Mouse (Mus musculus): ENCODE data around the gene Sbf2. TPM values are rescaled to one million over a fixed set of nuclear protein-coding genes. Genes with fewer than 3 reads are reported as not detected.

Sbf2 gene
- polyA plus RNA-seq (2014; fragmentation: Nextera tagmentation; extraction: Ambion mirVana): 61.8 and 66.7 TPM in 2 replicates

DNA sequence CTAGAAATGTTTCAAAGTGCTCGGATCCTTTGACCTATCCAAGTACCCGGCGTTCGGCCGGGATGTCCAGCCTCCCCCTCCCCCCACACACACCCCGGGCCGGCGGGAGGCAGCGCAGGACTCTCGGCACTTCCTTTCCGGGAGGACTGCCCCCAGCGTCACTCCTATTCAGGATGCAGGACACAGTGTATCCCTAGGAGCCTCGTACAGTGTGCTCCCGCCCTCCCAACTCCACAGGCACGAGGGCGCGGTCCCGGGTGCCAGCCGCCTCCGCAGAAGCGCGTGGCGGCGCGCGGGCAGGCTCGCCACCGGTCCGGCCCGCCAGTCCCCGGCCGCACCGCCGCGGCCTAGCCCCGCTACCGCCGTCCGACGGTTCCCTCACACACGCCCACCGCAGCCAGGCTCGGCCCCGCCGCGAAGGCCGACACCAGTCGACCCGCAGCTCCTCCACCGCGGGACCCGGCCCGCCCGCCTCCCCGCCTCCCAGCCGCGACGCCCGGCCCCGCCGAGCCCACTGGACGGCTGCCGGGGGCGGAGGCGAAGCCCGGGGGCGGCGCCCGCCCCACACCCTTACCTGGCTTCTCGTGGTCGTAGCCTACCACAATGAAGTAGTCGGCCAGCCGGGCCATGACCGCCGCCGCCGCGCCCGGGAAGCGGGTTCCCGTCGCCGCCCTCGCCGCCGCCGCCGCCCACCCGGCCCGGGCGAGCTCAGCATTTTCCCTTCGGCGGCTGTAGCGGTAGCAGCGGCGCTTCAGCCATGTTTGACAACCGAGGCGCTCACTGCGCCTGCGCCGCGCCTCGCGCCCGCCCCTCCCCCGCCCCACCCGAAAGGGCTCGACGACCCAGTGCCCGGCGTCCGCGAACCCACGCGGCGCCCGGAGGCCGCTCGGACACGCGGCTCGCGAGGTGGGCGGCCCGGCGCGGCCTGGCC is at the start of gene Sbf2:
Gene Sbf2, minus strand, starts transcription at position 790 of the 931 bp plus-strand sequence.
- ATAC-seq (ENCODE audit: low FRiP score) (peak; percentile 89), DNase-seq (ENCODE audit: low spot score) (peak; percentile 87)
- H3K9me3 ChIP-seq (ENCODE audit: control insufficient read depth, low read length): no peaks in the 10 kb centered on the region
- H3K27me3 ChIP-seq (ENCODE audit: control insufficient read depth, insufficient read depth, low read length): no peaks in the 10 kb centered on the region; the same call in 1 of the 2 replicates
- peaks cover 14% of the 10 kb centered on the region for H3K4me1 ChIP-seq (replicated peaks; ENCODE audit: control insufficient read depth, insufficient read depth, low read length)
- peak within 1 kb of the TSS; percentile 99 for H3K9ac ChIP-seq
- peak within 1 kb of the TSS; percentile 99 for H3K27ac ChIP-seq
- H3K36me3 ChIP-seq (replicated peaks; ENCODE audit: control insufficient read depth, insufficient read depth): no peaks in the 10 kb centered on the region
- under 1% methylated on average over 91 of the region's 127 CpGs for WGBS
- peak within 1 kb of the TSS; percentile 99 for H3K4me3 ChIP-seq (replicated peaks; ENCODE audit: low read length)
- H3K4me2 ChIP-seq (replicated peaks): peak within 1 kb of the TSS; percentile 58

DNA sequence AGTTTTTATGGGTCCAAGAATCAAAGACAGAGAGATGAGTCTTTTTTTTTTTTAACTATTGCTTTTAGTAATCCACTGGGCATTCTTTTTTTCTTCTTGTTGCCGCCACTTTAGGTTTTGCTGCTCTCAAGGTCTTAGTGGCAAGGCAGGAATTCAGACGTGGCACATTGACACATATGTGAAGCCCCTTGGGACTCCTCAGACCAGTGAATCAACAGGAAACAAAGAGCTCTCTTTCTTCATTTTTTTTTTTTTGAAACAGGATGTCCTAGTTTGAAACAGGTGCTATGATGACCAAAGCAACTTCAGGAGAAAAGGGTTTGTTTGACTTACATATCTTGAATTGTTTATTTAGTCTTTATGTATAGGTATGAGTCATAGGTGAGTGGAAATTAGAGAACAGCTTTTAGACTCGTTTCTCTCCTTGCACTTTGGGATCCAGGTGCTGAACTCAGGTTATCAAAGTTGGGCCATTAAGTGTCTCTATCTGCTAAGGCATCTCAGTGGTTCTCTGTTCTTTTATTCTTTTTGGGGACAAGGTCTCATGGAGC is 43.7 kb upstream of the Sbf2 start:
- Histone ChIP-seq H3K9ac (no peak overlapping the region), H3K4me3 (replicated peaks; ENCODE audit: low read length) (no peak overlapping the region), H3K36me3 (replicated peaks; ENCODE audit: control insufficient read depth, insufficient read depth) (no peaks in the 10 kb centered on the region), H3K9me3 (ENCODE audit: control insufficient read depth, low read length) (peaks cover 9% of the 10 kb centered on the region), H3K27me3 (ENCODE audit: control insufficient read depth, insufficient read depth, low read length) (no peaks in the 10 kb centered on the region), H3K4me2 (replicated peaks) (no peak overlapping the region), H3K4me1 (replicated peaks; ENCODE audit: control insufficient read depth, insufficient read depth, low read length) (no peaks in the 10 kb centered on the region), H3K27ac (no peak overlapping the region)
- WGBS: 62% methylated on average over 3 of the region's 3 CpGs
- ATAC-seq (ENCODE audit: low FRiP score) (no peak), DNase-seq (ENCODE audit: low spot score) (no peak)

DNA sequence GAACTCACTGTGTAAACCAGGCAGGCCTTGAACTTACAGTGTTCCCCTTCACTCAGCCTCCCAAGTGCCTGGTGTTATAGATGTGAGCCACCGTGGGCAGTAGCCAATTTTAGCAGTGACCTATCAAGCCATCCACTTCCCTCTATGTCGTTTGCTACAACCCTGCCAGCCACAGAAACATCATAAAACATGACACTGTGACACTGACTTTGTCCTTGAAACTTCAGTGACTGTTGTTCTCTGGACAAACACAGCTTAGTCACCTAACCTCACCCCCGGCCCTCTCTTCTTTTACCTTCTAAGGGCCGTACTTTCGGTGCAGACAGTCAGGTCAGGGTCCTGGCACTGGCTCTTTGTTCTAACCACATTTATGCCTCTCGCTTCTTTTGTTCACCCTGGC is 41.2 kb upstream of the Sbf2 start:
- H3K27ac ChIP-seq: no peak overlapping the region
- WGBS: 53% methylated on average over 6 of the region's 6 CpGs
- no peaks in the 10 kb centered on the region for H3K4me1 ChIP-seq (replicated peaks; ENCODE audit: control insufficient read depth, insufficient read depth, low read length)
- no peaks in the 10 kb centered on the region for H3K9me3 ChIP-seq (ENCODE audit: control insufficient read depth, low read length)
- no peak for DNase-seq (ENCODE audit: low spot score)
- H3K9ac ChIP-seq: no peak overlapping the region
- ATAC-seq (ENCODE audit: low FRiP score): no peak
- H3K4me3 ChIP-seq (replicated peaks; ENCODE audit: low read length): no peak overlapping the region
- no peak overlapping the region for H3K4me2 ChIP-seq (replicated peaks)
- H3K36me3 ChIP-seq (replicated peaks; ENCODE audit: control insufficient read depth, insufficient read depth): no peaks in the 10 kb centered on the region
- H3K27me3 ChIP-seq (ENCODE audit: control insufficient read depth, insufficient read depth, low read length): no peaks in the 10 kb centered on the region

DNA sequence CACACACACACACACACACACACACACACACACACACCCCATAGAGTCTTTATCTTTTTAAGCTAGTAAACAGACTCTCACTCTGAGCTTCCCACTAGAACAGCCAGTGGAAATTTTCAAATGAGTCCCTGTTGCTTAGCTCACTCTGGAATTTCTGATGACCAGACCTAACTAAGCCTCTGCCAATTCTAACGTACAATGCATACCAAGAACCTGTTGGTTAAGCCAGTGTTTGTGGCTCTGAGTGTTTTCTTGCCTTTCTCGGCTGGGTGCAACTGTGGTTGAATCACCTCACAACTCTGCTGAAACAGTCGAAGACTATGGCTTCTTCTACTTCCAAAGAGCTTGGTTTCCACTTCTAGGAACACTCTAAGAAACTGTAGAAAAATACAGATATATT is 40.5 kb upstream of the Sbf2 start:
- H3K36me3 ChIP-seq (replicated peaks; ENCODE audit: control insufficient read depth, insufficient read depth): no peaks in the 10 kb centered on the region
- WGBS: 87% methylated on average over 3 of the region's 3 CpGs

DNA sequence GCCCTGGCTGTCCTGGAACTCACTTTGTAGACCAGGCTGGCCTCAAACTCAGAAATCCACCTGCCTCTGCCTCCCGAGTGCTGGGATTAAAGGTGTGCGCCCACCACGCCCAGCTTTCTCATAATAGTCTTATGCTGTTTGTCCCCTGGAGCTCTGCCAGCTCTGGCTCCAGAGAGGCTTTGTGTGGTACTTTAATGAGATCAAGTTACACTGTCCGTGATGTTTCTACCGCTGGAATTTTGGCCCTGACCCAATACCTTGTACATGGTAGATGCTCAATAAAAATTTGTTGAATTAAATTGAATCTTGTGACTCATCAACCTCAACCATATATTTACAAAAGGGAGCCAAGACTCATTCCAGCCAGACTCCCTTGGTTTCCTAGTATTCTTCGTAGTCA is 36.4 kb upstream of the Sbf2 start:
- ATAC-seq (ENCODE audit: low FRiP score): no peak
- H3K9me3 ChIP-seq (ENCODE audit: control insufficient read depth, low read length): 0 out of 2 replicates have a peak, but pooled peaks cover 3% of the 10 kb centered on the region
- no peak overlapping the region for H3K9ac ChIP-seq
- DNase-seq (ENCODE audit: low spot score): no peak
- H3K4me3 ChIP-seq (replicated peaks; ENCODE audit: low read length): no peak overlapping the region
- H3K27ac ChIP-seq: no peak overlapping the region
- no peaks in the 10 kb centered on the region for H3K4me1 ChIP-seq (replicated peaks; ENCODE audit: control insufficient read depth, insufficient read depth, low read length)
- H3K4me2 ChIP-seq (replicated peaks): no peak overlapping the region
- no peaks in the 10 kb centered on the region for H3K27me3 ChIP-seq (ENCODE audit: control insufficient read depth, insufficient read depth, low read length)
- 85% methylated on average over 6 of the region's 6 CpGs for WGBS
- H3K36me3 ChIP-seq (replicated peaks; ENCODE audit: control insufficient read depth, insufficient read depth): no peaks in the 10 kb centered on the region

More for the DNA sequence above, 40.5 kb upstream of the Sbf2 start:
- ATAC-seq (ENCODE audit: low FRiP score): no peak
- Histone ChIP-seq H3K27ac (no peak overlapping the region), H3K4me3 (replicated peaks; ENCODE audit: low read length) (no peak overlapping the region), H3K9me3 (ENCODE audit: control insufficient read depth, low read length) (no peaks in the 10 kb centered on the region), H3K4me1 (replicated peaks; ENCODE audit: control insufficient read depth, insufficient read depth, low read length) (no peaks in the 10 kb centered on the region), H3K4me2 (replicated peaks) (no peak overlapping the region), H3K27me3 (ENCODE audit: control insufficient read depth, insufficient read depth, low read length) (no peaks in the 10 kb centered on the region), H3K9ac (no peak overlapping the region)
- DNase-seq (ENCODE audit: low spot score): no peak

DNA sequence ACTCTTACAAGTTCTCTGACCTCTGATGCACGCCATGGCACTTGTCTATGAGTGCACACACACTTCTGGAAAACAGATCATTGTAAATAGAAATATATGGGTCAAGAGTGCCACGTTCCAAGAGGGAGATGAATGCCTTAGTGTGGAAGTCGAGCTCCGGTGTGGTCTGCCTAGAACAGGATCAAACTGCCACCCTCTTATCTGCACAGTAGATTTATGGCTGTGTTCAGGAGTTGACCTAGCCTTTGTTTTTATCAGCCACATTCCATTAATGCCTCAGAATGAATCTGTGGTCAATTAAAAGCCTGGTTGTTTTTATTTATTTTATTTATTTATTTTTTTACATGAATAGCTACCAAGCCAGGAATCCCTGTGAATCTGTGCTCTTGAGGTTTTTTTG is 35.8 kb upstream of the Sbf2 start:
- H3K4me1 ChIP-seq (replicated peaks; ENCODE audit: control insufficient read depth, insufficient read depth, low read length): no peaks in the 10 kb centered on the region
- no peak for ATAC-seq (ENCODE audit: low FRiP score)
- WGBS: 95% methylated on average over 4 of the region's 4 CpGs

DNA sequence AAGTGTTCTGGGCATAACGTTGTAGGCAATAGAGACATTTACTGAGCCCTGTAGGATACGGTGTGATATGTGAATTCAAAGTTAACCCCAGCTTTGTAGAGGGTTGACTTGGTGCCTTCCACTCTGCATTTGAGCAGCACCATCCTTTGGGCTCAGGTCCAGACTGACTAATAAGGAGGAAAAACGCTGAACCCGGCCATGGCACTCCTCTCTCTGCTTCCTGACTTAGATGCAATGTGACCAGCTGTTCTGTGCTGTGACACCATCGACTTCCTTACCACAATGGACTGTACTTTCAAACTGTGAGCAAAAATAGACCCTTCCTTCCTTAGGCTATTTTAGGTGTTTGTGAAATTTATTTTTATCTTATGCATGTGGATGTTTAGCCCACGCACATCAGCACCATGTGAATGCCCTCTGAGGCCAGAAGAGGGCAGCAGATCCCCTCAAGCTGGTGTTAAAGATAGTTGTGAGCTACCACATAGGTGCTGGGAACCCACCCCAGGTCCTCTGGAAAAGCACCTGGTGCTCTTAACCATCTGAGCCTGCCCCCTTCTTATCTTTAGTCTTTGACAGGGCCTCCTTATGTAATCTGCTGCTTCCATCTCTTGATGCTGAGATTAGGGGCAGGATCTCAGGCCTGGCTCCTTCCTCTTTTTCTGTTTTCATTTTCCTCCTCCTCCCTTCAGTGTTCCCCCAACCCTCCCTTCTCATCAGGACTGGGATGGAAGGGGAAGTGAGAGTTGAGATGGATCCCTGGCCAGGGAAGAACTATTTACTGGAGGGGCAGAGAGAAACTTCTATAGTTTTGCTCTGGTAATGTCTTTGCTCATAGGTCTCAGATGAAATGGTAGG is 34.6 kb upstream of the Sbf2 start:
- H3K36me3 ChIP-seq (replicated peaks; ENCODE audit: control insufficient read depth, insufficient read depth): no peaks in the 10 kb centered on the region
- no peak for DNase-seq (ENCODE audit: low spot score)
- H3K9ac ChIP-seq: no peak overlapping the region
- no peak overlapping the region for H3K27ac ChIP-seq
- H3K4me1 ChIP-seq (replicated peaks; ENCODE audit: control insufficient read depth, insufficient read depth, low read length): no peaks in the 10 kb centered on the region
- no peak overlapping the region for H3K4me2 ChIP-seq (replicated peaks)
- 0 out of 2 replicates have a peak, but pooled peaks cover 3% of the 10 kb centered on the region for H3K9me3 ChIP-seq (ENCODE audit: control insufficient read depth, low read length)
- WGBS: 86% methylated on average over 6 of the region's 6 CpGs
- no peak for ATAC-seq (ENCODE audit: low FRiP score)
- H3K4me3 ChIP-seq (replicated peaks; ENCODE audit: low read length): no peak overlapping the region
- no peaks in the 10 kb centered on the region for H3K27me3 ChIP-seq (ENCODE audit: control insufficient read depth, insufficient read depth, low read length)

More for the DNA sequence above, 35.8 kb upstream of the Sbf2 start:
- Histone ChIP-seq H3K9ac (no peak overlapping the region), H3K4me3 (replicated peaks; ENCODE audit: low read length) (no peak overlapping the region), H3K4me2 (replicated peaks) (no peak overlapping the region), H3K27me3 (ENCODE audit: control insufficient read depth, insufficient read depth, low read length) (no peaks in the 10 kb centered on the region), H3K27ac (no peak overlapping the region), H3K36me3 (replicated peaks; ENCODE audit: control insufficient read depth, insufficient read depth) (no peaks in the 10 kb centered on the region), H3K9me3 (ENCODE audit: control insufficient read depth, low read length) (0 out of 2 replicates have a peak, but pooled peaks cover 3% of the 10 kb centered on the region)
- DNase-seq (ENCODE audit: low spot score): no peak

DNA sequence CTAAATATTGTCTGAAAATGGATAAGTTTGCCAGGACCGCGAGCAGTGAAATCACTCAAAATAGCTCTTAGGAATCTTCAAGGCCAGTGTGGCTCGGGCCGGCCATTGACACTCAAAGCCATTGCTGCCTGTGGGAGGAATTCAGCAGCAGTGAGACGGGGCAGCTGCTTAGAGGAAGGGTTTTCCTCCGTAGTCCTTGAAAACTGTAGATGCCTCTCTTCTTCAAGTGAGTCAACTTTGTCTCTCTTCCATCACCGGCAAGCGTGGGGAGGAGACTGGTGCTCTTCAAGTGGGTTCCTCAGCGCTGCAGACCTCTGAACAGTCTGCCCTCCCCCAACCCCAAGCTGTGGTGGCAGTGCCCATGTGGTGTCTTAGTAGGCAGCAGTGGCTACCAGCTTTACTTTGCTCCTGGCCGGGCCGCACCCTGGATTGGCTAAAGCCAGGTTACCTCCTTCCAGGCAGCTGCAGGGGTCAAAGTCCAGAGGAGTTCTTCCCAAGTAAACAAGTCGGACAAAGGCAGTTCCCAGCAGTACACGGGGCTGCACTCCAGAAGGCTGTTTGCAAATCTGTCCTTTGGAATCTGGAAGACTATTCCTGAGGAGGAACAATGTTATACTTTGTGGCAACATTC is 33.8 kb upstream of the Sbf2 start:
- H3K4me2 ChIP-seq (replicated peaks): no peak overlapping the region
- H3K27me3 ChIP-seq (ENCODE audit: control insufficient read depth, insufficient read depth, low read length): no peaks in the 10 kb centered on the region
- no peak overlapping the region for H3K4me3 ChIP-seq (replicated peaks; ENCODE audit: low read length)
- H3K27ac ChIP-seq: no peak overlapping the region
- WGBS: 86% methylated on average over 13 of the region's 13 CpGs
- no peaks in the 10 kb centered on the region for H3K36me3 ChIP-seq (replicated peaks; ENCODE audit: control insufficient read depth, insufficient read depth)
- 0 out of 2 replicates have a peak, but pooled peaks cover 3% of the 10 kb centered on the region for H3K9me3 ChIP-seq (ENCODE audit: control insufficient read depth, low read length)
- DNase-seq (ENCODE audit: low spot score): no peak
- no peaks in the 10 kb centered on the region for H3K4me1 ChIP-seq (replicated peaks; ENCODE audit: control insufficient read depth, insufficient read depth, low read length)
- ATAC-seq (ENCODE audit: low FRiP score): no peak
- H3K9ac ChIP-seq: no peak overlapping the region
